8 mouse cellular contexts compared by ENCODE assay signal in genomic region chr5:114707265-114708068, GRCm38 (mm10). TPM values are rescaled to one million over a fixed set of nuclear protein-coding genes. Genes with fewer than 3 reads are reported as not detected.
DNase-seq lines count a peak whose midpoint lies in the region; ATAC-seq and TF ChIP-seq lines count a peak whose summit lies in the region.

Gene Tchp, plus strand, starts transcription at chr5:114707760.

- H3K9ac ChIP-seq in hindbrain, embryonic 14.5 days: peak within 1 kb of the TSS; percentile 73

- TF ChIP-seq CTCF in Patski (IDR thresholded peaks at IDR 0.05): no peak

- ATAC-seq in Patski: peak; percentile 68
- ATAC-seq in hindbrain, embryonic 14.5 days (ENCODE audit: low FRiP score): peak; percentile 86

- no peak within 1 kb of the TSS for H3K27ac ChIP-seq in hindbrain, embryonic 14.5 days

- peak; percentile 68 for DNase-seq in Patski (ENCODE audit: low read depth, low spot score)
- peak; percentile 97 to 98 for DNase-seq in cerebellum, postnatal 14 days
- peak; percentile 91 to 96 for DNase-seq in frontal cortex, postnatal 25 days (ENCODE audit: low spot score in 2 of 2)
- DNase-seq in hindbrain, embryonic 14.5 days (ENCODE audit: low spot score): peak; percentile 97
- DNase-seq in layer of hippocampus, postnatal 36 days: peak; percentile 89 to 92
- DNase-seq in lung, postnatal 36 days: peak; percentile 95
- DNase-seq in retina, postnatal 1 day: peak; percentile 98
- DNase-seq in urinary bladder, adult 18-20 months (ENCODE audit: low spot score in 2 of 2): peak; percentile 90 to 95

- H3K9me3 ChIP-seq in hindbrain, embryonic 14.5 days (ENCODE audit: control insufficient read depth, low read length): no peaks in the 10 kb centered on the region

- POLR2A ChIA-PET in Patski (lab: Charles Lee): interaction anchor here (0.8 to 1.5 kb wide), 2 partner anchors 14 to 642 kb away, joined by 3 to 4 read pairs; partner anchors contain the start of gene Cox6a1

- H3K36me3 ChIP-seq in hindbrain, embryonic 14.5 days (replicated peaks; ENCODE audit: control insufficient read depth, insufficient read depth): peaks cover 23% of the 10 kb centered on the region

- H3K4me3 ChIP-seq in hindbrain, embryonic 14.5 days (replicated peaks; ENCODE audit: low read length): peak within 1 kb of the TSS; percentile 70

- H3K4me2 ChIP-seq in hindbrain, embryonic 14.5 days (replicated peaks): peak within 1 kb of the TSS; percentile 87

- in situ Hi-C loops in Patski (cut with MboI; ENCODE audit: low pct_unique_long_range_greater_than_20kb): no loop called here

- H3K27me3 ChIP-seq in Patski: no peaks in the 10 kb centered on the region
- H3K27me3 ChIP-seq in hindbrain, embryonic 14.5 days (ENCODE audit: control insufficient read depth, insufficient read depth, low read length): no peaks in the 10 kb centered on the region

- WGBS in hindbrain, embryonic 14.5 days: 5% methylated on average over 49 of the region's 49 CpGs

- CTCF ChIA-PET in Patski (lab: Charles Lee): no interaction called here

- H3K4me1 ChIP-seq in hindbrain, embryonic 14.5 days (replicated peaks; ENCODE audit: control insufficient read depth, insufficient read depth, low read length): peaks cover 8% of the 10 kb centered on the region

RNA-seq across cellular contexts. Expression of gene Tchp, which starts in this region (rescaled TPM):
- 24.5 TPM for polyA plus RNA-seq in Patski (2021)
- 10.6 and 15.4 TPM in 2 replicates for polyA plus RNA-seq in hindbrain, embryonic 14.5 days (2014; fragmentation: Nextera tagmentation; extraction: Ambion mirVana)
- total RNA-seq in layer of hippocampus, postnatal 36 days (2021): 10 to 100 TPM; 12.0 to 13.8 TPM
